Mouse (Mus musculus): ENCODE data around the gene Reep1. TPM values are rescaled to one million over a fixed set of nuclear protein-coding genes. Genes with fewer than 3 reads are reported as not detected.
A peak's percentile ranks its signal among the peaks of the same experiment; 100 is the strongest.

Gene Reep1
- total RNA-seq, 4 experiments from 2014 or later: 3.8 to 9.3 (median 5.3) TPM

DNA sequence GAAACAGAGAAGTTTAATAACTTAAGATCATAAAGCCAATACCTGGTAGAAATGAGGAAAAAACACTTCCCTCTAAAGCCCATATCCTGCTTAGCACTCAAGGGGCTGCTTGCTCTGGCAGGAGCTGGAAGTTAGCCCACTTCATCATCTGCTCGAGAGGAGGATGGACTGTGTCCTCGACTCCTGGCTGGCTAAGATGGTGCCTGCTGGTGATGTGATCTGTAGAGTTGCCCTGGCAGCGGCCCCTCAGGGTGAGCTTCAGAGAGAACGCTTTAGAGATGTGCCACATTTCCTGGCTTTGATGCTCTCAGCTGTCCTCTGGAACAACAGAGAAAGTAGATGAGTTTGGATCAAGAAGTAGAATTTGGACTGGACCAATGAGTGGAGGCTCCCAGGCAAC, 31.2 kb downstream of the Reep1 start:
- DNase-seq: no peak

DNA sequence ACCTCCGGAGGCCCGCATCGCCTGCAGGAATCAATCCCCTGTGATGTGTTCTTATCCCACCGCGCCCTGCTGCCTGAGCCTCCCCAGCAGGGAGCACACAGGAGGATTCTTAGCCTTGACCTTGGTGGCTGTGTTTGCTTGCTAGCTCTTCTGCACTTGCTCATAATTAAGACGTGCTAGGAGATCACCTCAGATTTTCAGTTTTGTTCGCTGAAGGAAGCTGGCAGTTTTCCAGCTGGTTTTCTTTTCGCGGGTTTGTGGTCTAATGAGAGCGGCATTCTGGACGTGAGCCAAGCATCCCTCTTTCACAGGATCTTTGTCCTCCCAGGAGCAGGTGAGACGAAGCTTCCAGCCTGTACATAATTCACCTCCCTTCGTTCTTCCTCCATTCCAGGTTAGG, 33.6 kb downstream of the Reep1 start:
- no peak for DNase-seq

DNA sequence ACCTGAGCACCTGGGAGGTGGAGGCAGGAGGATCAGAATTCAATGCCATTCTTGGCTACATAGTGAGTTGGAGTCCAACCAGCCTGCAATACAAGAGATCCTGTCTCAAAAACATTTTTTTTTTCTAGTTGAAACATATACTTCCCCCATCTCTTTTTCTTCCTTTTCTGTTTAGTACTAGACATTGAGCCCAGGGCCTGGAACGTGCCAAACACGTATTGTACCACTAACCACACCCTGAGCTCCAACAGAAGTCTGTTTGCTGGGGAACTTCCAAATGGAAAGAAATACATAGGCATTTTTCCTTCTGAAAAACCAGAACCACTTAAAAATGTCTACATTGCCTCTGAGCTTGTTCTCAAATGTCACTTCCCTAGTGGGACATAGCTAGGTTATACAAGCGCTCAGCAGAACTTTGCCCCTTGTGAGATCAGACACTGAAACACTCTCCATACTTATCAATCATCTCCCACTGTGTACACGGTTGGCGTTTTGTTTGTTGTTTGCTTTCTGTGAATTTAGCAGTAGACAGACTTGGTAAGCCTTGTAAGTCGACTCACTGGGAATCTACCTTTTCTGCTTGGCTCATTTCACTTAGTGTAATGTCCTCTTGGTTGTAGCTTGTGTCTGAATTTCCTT, 34.8 kb downstream of the Reep1 start:
- no peak for DNase-seq

DNA sequence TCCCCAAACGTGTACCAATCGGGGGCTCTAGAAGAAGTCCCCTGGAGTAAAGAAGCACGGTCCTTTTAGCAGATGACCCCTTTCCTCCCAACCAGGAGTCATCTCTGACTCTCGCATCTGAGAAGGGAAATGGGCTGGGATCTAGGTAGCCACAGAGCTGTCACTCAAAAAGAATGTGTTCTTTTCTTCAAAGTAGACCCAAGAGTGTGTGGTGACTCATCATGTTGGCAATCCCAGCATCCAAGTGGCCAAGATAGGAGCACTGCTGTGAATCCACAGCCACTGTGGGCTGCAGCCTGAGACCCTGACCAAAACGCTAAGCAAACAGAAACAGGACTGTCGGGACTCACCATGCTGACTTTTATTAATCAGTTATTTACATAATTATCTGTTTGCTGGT, 37.6 kb downstream of the Reep1 start:
- DNase-seq: no peak

DNA sequence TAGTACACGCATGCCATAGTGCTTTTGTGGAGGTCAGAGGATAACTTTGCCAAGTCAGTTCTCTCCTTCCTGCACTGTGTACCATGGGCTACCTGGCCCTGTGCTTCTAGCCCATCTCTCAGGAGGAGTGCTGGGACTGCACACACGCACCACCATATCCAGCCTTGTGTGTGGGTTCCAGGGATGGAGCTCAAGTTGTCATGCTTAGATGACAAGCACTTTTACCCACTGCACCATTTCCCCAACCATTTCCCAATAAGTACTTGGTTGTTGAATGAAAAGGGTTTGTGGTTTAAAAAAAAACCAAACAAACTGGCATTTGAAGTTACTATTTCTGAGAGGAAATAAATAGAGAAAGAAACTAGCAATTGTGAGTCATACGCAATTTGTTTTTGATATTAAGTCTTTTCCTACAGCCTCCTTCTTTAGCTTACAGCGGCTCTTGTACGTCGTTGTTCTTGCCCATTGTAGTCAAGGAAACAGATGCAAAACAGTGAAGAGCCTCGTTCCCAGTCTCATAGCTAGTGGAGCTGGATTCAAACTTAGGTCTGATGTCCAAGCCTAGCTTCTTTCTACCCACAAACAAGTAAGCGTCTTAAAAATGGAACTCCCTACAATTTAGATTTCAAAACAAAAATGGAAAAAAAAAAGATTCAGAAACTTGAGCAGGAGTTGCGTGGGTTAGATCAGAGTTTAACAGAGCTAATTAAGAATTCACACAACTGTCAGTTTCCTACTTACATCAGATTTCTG, 38.3 kb downstream of the Reep1 start:
- DNase-seq: no peak

DNA sequence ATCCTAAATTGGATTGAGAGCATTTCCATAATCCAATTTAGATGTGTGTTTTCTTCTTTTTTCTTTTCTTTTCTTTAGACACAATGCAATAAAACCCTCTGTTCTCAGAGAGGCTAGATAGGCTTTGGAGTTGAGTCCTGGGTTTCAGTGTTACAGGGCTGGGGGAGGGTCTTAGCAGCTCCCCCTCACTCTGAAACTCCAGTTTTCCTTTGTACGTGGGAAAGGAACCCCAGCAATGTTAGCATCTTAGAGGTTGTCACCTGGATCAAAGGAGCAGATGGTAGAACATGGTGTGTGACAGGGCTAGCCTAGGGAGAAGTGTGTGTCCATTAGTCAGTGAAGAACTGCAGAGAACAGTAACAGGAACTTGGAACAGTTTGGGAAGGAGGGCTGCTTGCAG, 38.9 kb downstream of the Reep1 start:
- no peak for DNase-seq

DNA sequence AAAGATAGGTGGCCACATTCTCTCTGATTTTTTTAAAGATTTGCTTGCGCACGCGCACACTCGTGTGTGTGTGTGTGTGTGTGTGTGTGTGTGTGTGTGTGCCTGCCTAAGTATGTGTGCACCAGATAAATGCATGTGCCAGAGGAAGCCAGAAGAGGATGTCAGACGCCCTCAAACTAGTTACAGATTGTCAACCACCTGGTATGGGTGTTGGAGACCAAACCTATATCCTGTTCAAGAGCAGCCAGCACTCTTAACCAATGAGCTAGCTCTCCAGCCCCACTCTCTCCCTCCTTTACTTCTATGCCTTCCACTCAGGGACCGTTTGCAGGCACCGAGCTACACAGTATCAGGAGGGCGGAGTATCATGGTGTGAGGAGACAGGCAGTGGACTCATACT, 39.5 kb downstream of the Reep1 start:
- no peak for DNase-seq

DNA sequence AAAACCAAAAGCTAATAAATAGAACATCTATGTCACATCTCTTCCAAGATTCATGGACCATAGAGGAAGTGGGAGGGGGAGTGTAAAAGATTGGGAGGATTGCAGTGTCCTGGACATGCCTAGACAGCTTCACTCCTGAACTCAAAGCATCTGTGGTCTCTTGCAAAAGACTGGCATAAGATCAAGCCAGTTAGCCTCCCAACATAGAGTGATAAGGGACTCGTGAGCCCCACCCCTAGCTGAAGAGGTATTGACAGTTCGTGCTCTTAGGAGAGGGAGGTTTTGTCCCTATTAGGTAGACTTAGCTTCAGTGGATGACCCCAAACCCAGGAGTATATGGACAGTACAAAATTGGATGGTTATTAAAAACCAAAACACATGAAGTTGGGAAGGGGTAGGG, 44.2 kb downstream of the Reep1 start:
- DNase-seq: no peak

DNA sequence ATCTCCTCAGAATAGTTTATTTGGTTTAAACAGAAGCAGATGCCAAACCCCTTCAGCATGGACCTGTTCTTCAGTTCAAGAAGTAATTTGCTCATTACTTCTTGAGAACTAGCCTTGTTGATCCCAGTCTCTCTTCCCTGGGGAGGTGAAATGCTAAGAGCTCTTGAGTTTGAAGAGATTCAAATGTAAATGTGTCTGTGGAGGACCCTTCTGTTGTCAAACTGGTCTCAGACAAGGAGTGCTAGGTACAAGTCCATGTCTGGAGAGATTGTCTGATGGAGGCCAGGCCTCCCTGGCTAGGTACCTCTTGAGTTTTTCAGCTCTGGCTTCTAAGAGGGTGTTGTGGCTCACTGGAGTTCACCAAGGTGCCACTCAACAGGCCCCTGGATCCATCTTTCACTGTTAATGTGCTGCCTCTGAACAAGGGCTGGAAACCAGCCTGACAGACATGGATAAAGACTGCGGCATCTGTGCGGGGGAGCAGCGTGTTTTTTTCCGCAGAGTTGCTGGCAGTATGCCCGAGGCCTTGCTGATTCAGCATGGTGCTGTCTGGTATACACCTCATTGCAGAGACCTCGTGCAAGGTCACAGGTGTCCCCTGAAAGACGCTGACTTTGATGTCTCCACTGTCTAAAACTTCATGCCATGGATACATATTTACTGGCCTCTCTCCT, 45.6 kb downstream of the Reep1 start:
- DNase-seq: peak; percentile 21

DNA sequence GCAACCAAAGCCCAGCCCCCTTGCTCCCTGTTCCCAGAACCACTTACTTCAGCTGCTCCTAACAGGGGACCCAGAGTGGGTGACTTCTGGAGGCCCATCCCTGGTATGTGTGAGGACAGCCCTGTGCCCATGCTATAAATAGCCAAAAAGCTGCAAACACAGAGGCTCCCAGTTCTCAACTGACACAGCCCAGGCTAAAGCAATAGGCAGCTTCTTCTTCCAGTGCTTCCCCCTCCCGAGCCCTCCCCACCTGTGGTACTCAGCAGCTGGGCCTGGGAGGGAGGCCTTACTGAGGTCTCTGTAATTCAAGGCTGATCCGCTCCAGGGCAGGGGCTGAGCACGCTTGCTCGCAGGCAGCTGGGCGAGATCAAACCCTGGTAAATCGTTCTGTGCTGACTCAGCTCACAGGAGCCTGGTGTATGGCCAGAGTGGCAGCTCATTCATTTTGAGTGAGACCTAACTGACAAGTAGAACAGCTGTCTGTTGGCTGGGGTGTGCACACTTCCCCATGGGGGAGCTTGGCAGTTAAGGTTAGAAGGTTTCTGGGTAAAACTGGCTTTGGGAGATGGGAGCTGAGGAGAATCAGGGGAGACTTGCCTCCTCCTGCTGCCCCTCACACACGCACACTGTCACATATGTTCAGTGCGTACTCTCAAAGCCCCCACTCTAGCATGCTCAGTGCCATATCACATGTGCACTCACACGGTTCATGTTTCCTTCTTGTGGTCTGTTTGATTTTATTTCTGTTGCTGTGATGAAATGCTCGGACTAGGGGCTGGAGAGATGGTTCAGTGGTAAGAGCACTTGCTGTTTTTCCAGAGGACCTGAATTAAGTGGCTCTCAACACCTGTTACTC, 49.9 kb downstream of the Reep1 start:
- DNase-seq: peak; percentile 13

DNA sequence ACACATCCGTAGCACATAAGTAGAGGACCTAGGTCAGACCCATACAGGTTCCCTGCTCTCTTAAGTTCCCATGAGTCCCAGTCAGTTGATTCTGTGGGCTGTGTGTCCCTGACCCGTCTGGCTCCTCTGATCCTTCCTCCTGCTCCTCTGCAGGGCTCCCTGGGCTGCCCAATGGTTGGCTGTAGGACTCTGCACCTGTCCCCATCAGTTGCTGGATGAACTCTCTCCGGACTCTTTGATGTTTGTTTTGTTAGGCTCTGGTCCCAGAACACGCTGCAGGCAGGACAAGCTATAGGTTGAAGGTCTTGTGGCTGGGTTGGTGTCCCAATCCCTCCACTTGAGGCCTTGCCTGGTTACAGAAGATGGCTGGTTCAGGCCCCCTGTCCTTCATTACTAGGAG, 51.4 kb downstream of the Reep1 start:
- no peak for DNase-seq

DNA sequence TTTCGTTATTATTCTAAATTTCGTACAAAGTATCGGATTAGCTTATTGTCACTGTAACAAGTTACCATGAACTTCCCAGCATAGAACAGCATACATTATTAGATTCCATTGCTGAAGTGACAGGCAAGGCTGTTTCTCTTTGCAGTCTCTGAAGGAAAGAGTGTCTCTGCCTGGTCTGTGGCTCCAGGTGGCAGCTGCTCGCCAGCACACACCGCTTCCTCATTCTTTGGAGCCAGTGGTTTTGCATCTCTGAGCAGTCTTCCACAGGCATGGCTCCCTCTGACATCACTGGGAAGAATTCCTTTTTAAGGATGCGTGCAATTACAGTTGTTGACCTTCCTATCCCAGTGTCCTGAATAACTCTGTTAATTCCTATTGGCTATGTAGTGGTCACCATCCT, 52.7 kb downstream of the Reep1 start:
- DNase-seq: no peak

DNA sequence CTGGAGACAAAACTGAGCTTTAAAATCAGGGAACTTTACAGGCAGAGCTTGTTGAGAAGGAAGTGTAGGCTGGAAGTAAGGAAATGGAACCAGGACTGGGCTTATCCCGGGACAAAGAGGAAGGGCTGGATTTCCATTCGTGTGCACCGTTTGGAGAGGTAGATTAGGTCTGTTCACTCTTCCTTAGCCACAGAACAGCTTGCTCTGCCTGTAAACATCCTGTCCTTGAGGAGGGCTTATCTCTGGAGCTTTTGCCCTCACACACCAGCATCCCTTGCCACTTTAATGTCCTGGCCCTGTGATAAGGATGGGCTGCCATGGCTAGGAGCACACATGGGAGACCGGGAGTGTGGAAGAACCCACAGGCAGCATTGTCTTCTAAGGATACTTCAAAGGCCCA, 60.4 kb downstream of the Reep1 start:
- no peak for DNase-seq

DNA sequence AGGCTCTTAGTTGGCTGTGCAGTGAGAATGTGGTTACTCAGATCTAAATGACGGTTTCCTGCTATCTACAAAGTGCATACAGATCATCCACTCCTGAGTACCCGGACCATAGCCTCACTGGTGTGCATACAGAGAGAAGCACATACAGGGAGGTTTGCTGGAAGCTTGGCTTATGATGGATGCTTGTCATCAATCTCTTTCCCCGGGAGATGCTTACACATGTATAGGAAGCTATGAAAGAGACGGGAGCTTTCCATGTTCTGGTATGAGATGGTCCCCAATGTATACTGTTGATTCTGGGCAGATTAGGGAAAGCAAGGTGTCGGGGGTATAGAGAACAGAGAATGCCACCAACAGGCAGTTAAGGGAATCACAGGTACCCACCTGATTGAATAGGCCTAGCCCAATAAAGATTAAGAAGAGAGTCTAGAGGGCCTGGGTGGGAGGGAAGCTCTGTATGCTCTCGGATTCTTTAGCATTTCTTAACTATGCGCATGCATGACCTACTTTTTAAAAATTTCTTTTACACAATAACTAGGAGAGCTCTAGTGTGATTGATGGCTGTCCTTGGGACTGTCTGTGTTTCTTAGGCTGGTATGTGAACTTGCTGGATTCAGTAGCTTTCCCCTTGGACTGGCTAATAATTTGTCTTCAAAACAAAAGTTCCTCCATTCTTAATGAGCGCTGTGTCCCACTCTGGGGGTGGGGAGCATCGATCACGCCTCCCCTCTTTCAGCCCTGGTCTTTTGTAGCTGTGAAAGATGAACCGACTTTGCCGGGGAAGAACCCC, 62.7 kb downstream of the Reep1 start:
- peak; percentile 17 for DNase-seq

DNA sequence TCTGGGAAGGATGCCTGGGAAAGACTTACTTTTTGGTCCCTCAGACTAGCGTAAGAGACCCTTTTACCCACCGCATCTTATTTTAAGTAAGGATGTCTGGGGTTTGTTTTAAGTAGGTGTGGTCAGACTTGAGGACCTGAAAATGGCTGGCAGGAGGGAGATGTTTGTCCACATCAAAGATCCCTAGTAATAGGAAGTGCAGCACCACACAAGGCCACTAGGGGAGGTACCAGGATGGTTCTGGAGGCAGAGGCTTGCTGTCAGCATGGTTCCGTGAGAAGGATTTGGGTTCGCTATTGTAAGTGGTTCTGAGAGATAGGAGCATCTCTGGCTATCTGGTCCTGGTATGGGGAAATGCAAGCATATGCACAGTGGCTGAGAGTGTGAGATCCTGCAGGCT, 63.5 kb downstream of the Reep1 start:
- DNase-seq: no peak

DNA sequence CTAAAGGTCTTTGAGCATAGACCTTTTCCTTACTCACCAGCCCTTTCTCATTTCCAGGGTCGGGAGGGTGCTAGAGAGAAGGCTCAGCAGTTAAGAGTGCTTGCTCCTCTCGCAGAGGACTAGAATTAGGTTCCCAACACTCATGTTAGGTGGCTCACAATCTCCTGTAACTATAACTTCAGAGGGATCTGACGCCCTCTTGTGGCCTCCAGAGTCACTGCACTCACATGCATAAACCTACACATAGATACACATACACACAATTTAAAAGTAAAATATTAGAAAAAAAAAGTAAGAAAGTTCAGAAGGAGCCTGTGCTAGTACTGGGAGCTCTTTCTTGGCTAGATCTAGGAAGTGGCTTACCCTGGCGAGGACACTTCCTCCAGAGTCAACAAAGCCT, 63.9 kb downstream of the Reep1 start:
- no peak for DNase-seq

DNA sequence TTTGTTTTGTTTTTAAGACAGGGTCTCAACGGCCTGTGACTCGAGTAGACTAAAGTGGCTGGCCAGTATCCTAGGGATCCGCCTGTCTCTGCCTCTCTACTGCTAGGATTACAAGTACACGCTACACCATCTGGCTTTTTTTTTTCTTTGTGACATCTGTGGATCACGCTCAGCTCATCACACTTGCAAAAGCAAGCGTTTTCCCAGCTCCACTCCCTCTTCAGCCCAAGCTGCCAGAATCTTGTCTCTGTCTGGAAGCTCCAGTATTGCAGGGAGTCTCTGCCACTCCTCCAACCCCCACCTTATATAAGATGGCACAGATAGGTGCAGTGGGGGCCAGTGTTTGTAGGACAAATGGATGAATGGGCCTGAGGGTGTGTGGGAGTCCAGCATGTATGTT, 64.8 kb downstream of the Reep1 start:
- no peak for DNase-seq

DNA sequence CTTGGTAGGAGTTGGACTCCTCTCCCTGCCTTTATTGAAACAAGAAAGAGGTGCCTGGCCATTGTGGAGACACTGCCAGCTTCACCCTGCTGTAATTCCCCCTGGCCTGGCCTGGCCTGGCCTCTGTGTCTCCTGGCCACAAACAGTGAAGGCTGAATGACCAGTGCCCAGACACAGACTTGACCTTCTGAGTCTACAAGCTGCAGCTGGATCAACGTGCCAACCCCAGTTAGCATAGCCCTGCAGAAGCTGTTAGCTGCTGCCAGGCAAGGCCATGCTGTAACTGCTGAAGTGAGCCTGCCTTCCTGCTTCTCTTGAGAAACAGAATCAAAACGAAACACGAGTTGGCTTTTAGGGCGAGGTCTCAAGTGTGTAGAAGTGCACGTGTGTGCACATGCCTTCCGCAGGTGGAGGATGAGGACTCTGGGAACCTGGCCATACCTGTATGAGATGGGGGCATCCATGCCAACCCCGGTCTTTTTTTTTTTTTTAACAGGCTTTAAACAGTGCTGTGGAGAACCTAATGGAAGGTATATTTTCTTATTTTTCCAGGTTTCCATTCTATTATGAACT, 65.4 kb downstream of the Reep1 start:
- DNase-seq: peak; percentile 81

DNA sequence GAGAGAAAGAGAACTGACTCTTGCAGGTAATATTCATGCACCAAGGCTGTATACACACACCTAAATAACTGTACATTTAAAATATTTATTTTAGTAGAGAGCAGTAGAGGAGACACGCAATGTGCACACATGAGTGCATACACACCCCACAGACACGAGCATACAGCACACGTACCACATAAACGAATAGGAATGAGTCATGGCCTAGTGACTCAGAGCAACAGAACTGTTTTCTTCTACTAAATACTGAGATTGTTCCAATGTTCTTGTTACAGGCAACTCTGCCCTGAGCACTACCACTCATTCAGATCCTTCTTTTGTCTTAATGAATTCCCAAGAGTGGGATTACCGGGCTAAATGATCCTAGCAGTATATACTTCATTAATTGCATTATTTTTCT, 70.7 kb downstream of the Reep1 start:
- DNase-seq: no peak

DNA sequence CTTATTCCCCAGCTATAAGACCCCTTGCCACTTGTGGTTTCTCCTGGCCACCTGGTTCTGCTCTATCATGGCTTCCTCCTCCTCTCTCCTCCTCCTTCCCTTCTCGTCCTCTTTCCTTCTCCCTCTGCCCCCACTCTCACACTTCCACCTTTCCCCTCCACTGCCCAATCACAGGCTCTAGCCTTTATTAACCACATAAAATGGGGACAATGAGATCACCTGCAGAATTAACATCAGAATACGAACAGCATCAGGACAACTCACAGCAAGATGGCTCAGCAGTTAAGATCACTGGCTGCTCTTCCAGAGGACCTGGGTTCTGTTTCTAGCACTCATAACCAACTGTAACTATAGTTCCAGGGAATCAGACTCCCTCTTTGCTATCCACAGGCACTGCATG, 72.5 kb downstream of the Reep1 start:
- DNase-seq: no peak

DNA sequence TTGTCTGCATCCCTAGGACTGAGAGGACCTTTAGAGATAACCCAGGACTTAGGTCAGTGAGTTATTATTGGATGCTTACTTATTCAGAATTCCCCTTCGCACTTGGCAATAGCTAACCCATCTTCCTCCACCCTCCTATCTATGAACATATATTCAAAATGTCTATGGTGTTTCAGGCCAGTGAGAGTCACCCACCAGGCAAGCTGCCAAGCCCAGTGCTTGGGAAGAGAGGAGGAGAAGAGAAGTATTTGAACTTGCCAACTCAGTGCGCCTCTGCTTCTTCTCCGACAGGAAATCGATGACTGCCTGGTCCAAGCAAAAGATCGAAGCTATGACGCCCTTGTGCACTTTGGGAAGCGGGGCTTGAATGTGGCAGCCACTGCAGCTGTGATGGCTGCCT, 73.1 kb downstream of the Reep1 start:
- DNase-seq: no peak

DNA sequence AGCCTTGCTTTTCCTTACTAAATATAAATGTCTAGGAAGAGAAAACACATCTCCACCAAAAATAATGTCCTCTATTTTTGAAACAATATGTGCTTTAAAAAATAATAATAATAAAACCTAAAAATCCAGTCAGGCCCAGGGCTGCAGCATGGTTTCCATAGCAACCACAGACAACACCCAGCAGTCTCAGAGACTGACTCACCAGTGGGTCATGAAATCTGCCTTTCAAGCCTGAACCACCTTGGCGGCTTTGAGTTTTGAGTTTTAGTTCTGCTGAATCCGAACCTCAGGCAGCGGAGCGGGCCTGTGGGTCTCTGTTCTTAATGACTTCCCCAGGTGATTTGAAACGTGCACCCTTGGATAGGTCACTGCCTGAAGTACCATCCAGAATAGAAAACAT, 75.8 kb downstream of the Reep1 start:
- no peak for DNase-seq

Measured in adrenal gland, adult 8-10 months (tissue).